Comparison of ENCODE assay signal across 9 mouse cellular contexts in genomic region chr12:27139683-27140334, GRCm38 (mm10).
DNase-seq lines count a peak whose midpoint lies in the region; ATAC-seq and TF ChIP-seq lines count a peak whose summit lies in the region.
"Had no signal": no experiment of that assay in that cellular context is flagged by ENCODE, and none has a peak within 500 bp of the region (broad histone marks: within the 10 kb centered on the region; RNA-seq: fewer than 3 reads in every experiment).

No protein-coding gene starts in this region.

- intact Hi-C loops in heart, postnatal 14 days (cut with DNase I), result no loop called here

- 0 out of 2 replicates have a peak, but pooled peaks cover 6% of the 10 kb centered on the region for H3K4me1 ChIP-seq in heart, embryonic 11.5 days (ENCODE audit: control insufficient read depth, insufficient read depth, low read length)
- H3K4me1 ChIP-seq in forebrain, postnatal 0 days (ENCODE audit: insufficient read depth), result peaks cover 23% of the 10 kb centered on the region
- peaks cover 70% of the 10 kb centered on the region for H3K4me1 ChIP-seq in midbrain, embryonic 13.5 days (replicated peaks)

- no peak overlapping the region for H3K4me2 ChIP-seq in heart, embryonic 11.5 days
- H3K4me2 ChIP-seq in forebrain, postnatal 0 days (ENCODE audit: low read depth), result no peak overlapping the region
- peak overlapping the region; percentile 47 for H3K4me2 ChIP-seq in midbrain, embryonic 13.5 days (replicated peaks)

- no peaks in the 10 kb centered on the region for H3K27me3 ChIP-seq in heart, embryonic 11.5 days (ENCODE audit: control insufficient read depth, insufficient read depth, low read length)
- H3K27me3 ChIP-seq in forebrain, postnatal 0 days (ENCODE audit: insufficient read depth, low read length), result no peaks in the 10 kb centered on the region
- H3K27me3 ChIP-seq in midbrain, embryonic 13.5 days, result no peaks in the 10 kb centered on the region

- no peak for DNase-seq in heart, postnatal 14 days
- DNase-seq in R1 (ENCODE audit: low read depth, low spot score), result peak; percentile 39
- no peak for DNase-seq in forebrain, postnatal 0 days
- no peak for DNase-seq in thymus, postnatal 36 days
- DNase-seq in gastrocnemius, postnatal 4 days (ENCODE audit: low spot score in 2 of 2), result no peak
- DNase-seq: cerebellum, adult 2 months had no signal

- H3K4me3 ChIP-seq in heart, embryonic 11.5 days (ENCODE audit: low read depth, low read length), result no peak overlapping the region
- H3K4me3 ChIP-seq in forebrain, postnatal 0 days (ENCODE audit: low read depth, low read length), result no peak overlapping the region
- peak overlapping the region; percentile 17; the same call in 1 of the 2 replicates for H3K4me3 ChIP-seq in midbrain, embryonic 13.5 days (replicated peaks)

- 49% methylated on average over 12 of the region's 13 CpGs for WGBS in heart, embryonic 11.5 days (ENCODE audit: insufficient replicate concordance)
- 30% methylated on average over 13 of the region's 13 CpGs for WGBS in forebrain, postnatal 0 days
- 6% methylated on average over 11 of the region's 13 CpGs for WGBS in midbrain, embryonic 13.5 days

- no peak for TF ChIP-seq CTCF in forebrain, postnatal 0 days (IDR thresholded peaks at IDR 0.05; ENCODE audit: low read depth)

- no peaks in the 10 kb centered on the region for H3K9me3 ChIP-seq in heart, embryonic 11.5 days (replicated peaks; ENCODE audit: control insufficient read depth, low read length)
- no peaks in the 10 kb centered on the region for H3K9me3 ChIP-seq in forebrain, postnatal 0 days (ENCODE audit: low read length)
- no peaks in the 10 kb centered on the region for H3K9me3 ChIP-seq in midbrain, embryonic 13.5 days

- peak; percentile 26; the same call in 1 of the 2 replicates for ATAC-seq in heart, embryonic 11.5 days (replicated peaks; ENCODE audit: insufficient number of reproducible peaks, low FRiP score, low TSS enrichment)
- no peak for ATAC-seq in forebrain, postnatal 0 days
- peak; percentile 79 for ATAC-seq in midbrain, embryonic 13.5 days
- ATAC-seq in inflammation-experienced regulatory T-cells, adult 6 months, result no peak

- H3K36me3 ChIP-seq in heart, embryonic 11.5 days (ENCODE audit: control insufficient read depth, insufficient read depth, low read length), result no peaks in the 10 kb centered on the region
- H3K36me3 ChIP-seq in forebrain, postnatal 0 days (ENCODE audit: insufficient read depth), result no peaks in the 10 kb centered on the region
- H3K36me3 ChIP-seq in midbrain, embryonic 13.5 days, result no peaks in the 10 kb centered on the region

- peak overlapping the region; percentile 29; the same call in 1 of the 2 replicates for H3K27ac ChIP-seq in heart, embryonic 11.5 days (ENCODE audit: low read depth, low read length)
- H3K27ac ChIP-seq in forebrain, postnatal 0 days (ENCODE audit: low read depth, low read length), result peak overlapping the region; percentile 78
- peak overlapping the region; percentile 99 for H3K27ac ChIP-seq in midbrain, embryonic 13.5 days

- H3K9ac ChIP-seq in heart, embryonic 11.5 days (ENCODE audit: low read depth, low read length), result 0 out of 2 replicates have a peak overlapping the region, but pooled peaks have one; percentile 0
- H3K9ac ChIP-seq in forebrain, postnatal 0 days, result peak overlapping the region; percentile 33; the same call in 1 of the 2 replicates
- H3K9ac ChIP-seq in midbrain, embryonic 13.5 days (replicated peaks), result peak overlapping the region; percentile 64

Comparison
In these comparisons a context has a peak if more than half of its experiments do, and no peak if none do; other contexts are left out.
1. ATAC-seq: peak in heart, embryonic 11.5 days (single experiment) and midbrain, embryonic 13.5 days (single experiment); none in forebrain, postnatal 0 days (single experiment) and inflammation-experienced regulatory T-cells, adult 6 months (single experiment).
2. H3K27ac ChIP-seq: peak in every context shown above with its lines; median percentile 99 in midbrain, embryonic 13.5 days; 78 in forebrain, postnatal 0 days; 29 in heart, embryonic 11.5 days.
3. H3K9ac ChIP-seq: peak in every context shown above with its lines; median percentile 64 in midbrain, embryonic 13.5 days; 33 in forebrain, postnatal 0 days; 0 in heart, embryonic 11.5 days.